Mouse (Mus musculus): ENCODE results near the gene Arhgef11. TPM values are rescaled to one million over a fixed set of nuclear protein-coding genes. Genes with fewer than 3 reads are reported as not detected.

Gene Arhgef11
- total RNA-seq, 2 experiments from 2014 or later = 43.7 to 44.7 TPM

Small RNA genes lying within 50 kb of the gene (microRNA-seq; reads per million reads assigned to microRNA genes)
- gene Gm24109 = not detected

Other genes with a start within 250 kb of the Arhgef11 start
- gene Fcrl1, start 241.2 kb upstream of the Arhgef11 start, total RNA-seq (2021) = under 1 TPM; 0.34 to 0.45 TPM
- gene Fcrl5, start 181.8 kb upstream of the Arhgef11 start, total RNA-seq (2021) = not detected
- 10 to 100 TPM; 26.2 TPM for gene Etv3, start 92.2 kb upstream of the Arhgef11 start, total RNA-seq (2021)
- 1 to 10 TPM in 1 of 2 experiments, under 1 TPM in 1; 0.78 to 1.5 TPM for gene Lrrc71, start 131.1 kb downstream of the Arhgef11 start, total RNA-seq (2021)
- gene Ntrk1, start 177.6 kb downstream of the Arhgef11 start, total RNA-seq (2021) = 10 to 100 TPM; 14.6 to 26.4 TPM
- gene Insrr, start 179.4 kb downstream of the Arhgef11 start, total RNA-seq (2021) = 1 to 10 TPM; 2.1 to 5.8 TPM
- gene Pear1, start 206.7 kb downstream of the Arhgef11 start, total RNA-seq (2021) = 10 to 100 TPM; 40.3 to 42.5 TPM
- gene Sh2d2a, start 229.2 kb downstream of the Arhgef11 start, total RNA-seq (2021) = under 1 TPM; 0.25 to 0.51 TPM

Data from adrenal gland, postnatal 4 days (tissue).